Mouse (Mus musculus) intestine, embryonic 14.5 days (tissue): ENCODE measurements at regions not wholly inside any gene's neighbourhood (a gene's known extent, or its start where the extent isn't known, plus 50 kb on each side); places are given as distances from the start of the nearest gene placed in this dataset.

ENCODE experiments used
- ATAC-seq: fragments of 200-750 bp; cut with Nextera tagmentation; replicated peaks from 2 replicates; pipeline ENCODE4 v1.8.0; 2017; ENCODE audit warnings: low read depth, moderate number of reproducible peaks, moderate TSS enrichment, moderate library complexity; ENCODE audit not compliant: low FRiP score, low TSS enrichment
- DNase-seq: peaks from one replicate; pipeline ENCODE4 v3.0.0-alpha.2; 2018; ENCODE audit warnings: low spot score
- H3K27ac ChIP-seq: fragments of 300-500 bp; sonication (generic); 2 replicates; pipeline ENCODE4 v1.5.1; 2014; ENCODE audit warnings: low read depth, mild to moderate bottlenecking, control low read depth
- H3K27me3 ChIP-seq: fragments of 300-500 bp; sonication (generic); replicated peaks from 2 replicates; pipeline ENCODE4 v1.6.1; 2014; ENCODE audit warnings: low read length, control low read depth; ENCODE audit not compliant: control insufficient read depth, insufficient read depth
- H3K36me3 ChIP-seq: fragments of 300-500 bp; sonication (generic); 2 replicates; pipeline ENCODE4 v1.6.1; 2014; ENCODE audit warnings: low read length, control low read depth; ENCODE audit not compliant: control insufficient read depth, insufficient read depth
- H3K4me1 ChIP-seq: fragments of 300-500 bp; sonication (generic); replicated peaks from 2 replicates; pipeline ENCODE4 v1.6.1; 2014; ENCODE audit warnings: low read length, control low read depth, mixed read lengths; ENCODE audit not compliant: control insufficient read depth, insufficient read depth
- H3K4me2 ChIP-seq: fragments of 300-500 bp; sonication (generic); 2 replicates; pipeline ENCODE4 v1.6.1; 2014; ENCODE audit warnings: low read length
- H3K4me3 ChIP-seq: fragments of 300-500 bp; sonication (generic); 2 replicates; pipeline ENCODE4 v1.5.1; 2014; ENCODE audit warnings: low read depth, low read length, control low read depth, mixed read lengths
- H3K9ac ChIP-seq: fragments of 300-500 bp; sonication (generic); 2 replicates; pipeline ENCODE4 v1.6.1; 2014; ENCODE audit warnings: mild to moderate bottlenecking, low read length
- H3K9me3 ChIP-seq: fragments of 300-500 bp; sonication (generic); 2 replicates; pipeline ENCODE4 v1.6.1; 2016; ENCODE audit warnings: low read length, control low read depth; ENCODE audit not compliant: control insufficient read depth
- WGBS: fragments of 180-500 bp; shearing (Covaris S2); extraction: QIAGEN DNeasy Blood & Tissue Kit; methylation state at CpG from one replicate; pipeline ENCODE4 v1.1.7; 2014; 5-methylcytosine and 5-hydroxymethylcytosine counted together

- H3K27ac ChIP-seq = no peak overlapping the region
- no peak overlapping the region for H3K4me3 ChIP-seq
- no peaks in the 10 kb centered on the region for H3K36me3 ChIP-seq
- WGBS = 75% methylated on average over 13 of the region's 13 CpGs
- DNase-seq = no peak
- H3K9ac ChIP-seq = no peak overlapping the region
- peaks cover 7% of the 10 kb centered on the region; the same call in 1 of the 2 replicates for H3K4me1 ChIP-seq
- no peaks in the 10 kb centered on the region for H3K27me3 ChIP-seq
- no peaks in the 10 kb centered on the region for H3K9me3 ChIP-seq
- no peak for ATAC-seq
- no peak overlapping the region for H3K4me2 ChIP-seq
These were observed 172.4 kb downstream of the Ktn1 start for GRCm38 (mm10) chr14:47820571-47821143.

GRCm38 (mm10) chr14:47823182-47823581 is 174.9 kb downstream of the Ktn1 start:
- Histone ChIP-seq H3K9me3 (no peaks in the 10 kb centered on the region), H3K36me3 (no peaks in the 10 kb centered on the region), H3K27ac (no peak overlapping the region; the same call in 1 of the 2 replicates), H3K4me2 (no peak overlapping the region), H3K27me3 (no peaks in the 10 kb centered on the region), H3K4me3 (no peak overlapping the region), H3K4me1 (peaks cover 15% of the 10 kb centered on the region; the same call in 1 of the 2 replicates), H3K9ac (no peak overlapping the region)
- 27% methylated on average over 9 of the region's 9 CpGs for WGBS
- DNase-seq (no peak), ATAC-seq (no peak)

- 67% methylated on average over 8 of the region's 8 CpGs for WGBS
- Histone ChIP-seq H3K4me1 (peaks cover 15% of the 10 kb centered on the region; the same call in 1 of the 2 replicates), H3K4me3 (no peak overlapping the region), H3K36me3 (no peaks in the 10 kb centered on the region), H3K27ac (no peak overlapping the region; the same call in 1 of the 2 replicates), H3K9ac (no peak overlapping the region), H3K27me3 (no peaks in the 10 kb centered on the region), H3K9me3 (no peaks in the 10 kb centered on the region), H3K4me2 (no peak overlapping the region)
- DNase-seq (no peak), ATAC-seq (no peak)
These were observed 175.4 kb downstream of the Ktn1 start for GRCm38 (mm10) chr14:47823696-47824095.

GRCm38 (mm10) chr14:47825446-47825956 is 177.3 kb downstream of the Ktn1 start:
- Histone ChIP-seq H3K36me3 (no peaks in the 10 kb centered on the region), H3K9ac (no peak overlapping the region), H3K4me3 (no peak overlapping the region), H3K9me3 (no peaks in the 10 kb centered on the region), H3K4me2 (no peak overlapping the region), H3K4me1 (peaks cover 15% of the 10 kb centered on the region; the same call in 1 of the 2 replicates), H3K27me3 (no peaks in the 10 kb centered on the region), H3K27ac (no peak overlapping the region)
- no peak for ATAC-seq
- DNase-seq = no peak
- 76% methylated on average over 3 of the region's 3 CpGs for WGBS

- 46% methylated on average over 4 of the region's 4 CpGs for WGBS
- peaks cover 15% of the 10 kb centered on the region; the same call in 1 of the 2 replicates for H3K4me1 ChIP-seq
- no peaks in the 10 kb centered on the region for H3K27me3 ChIP-seq
- H3K4me3 ChIP-seq = no peak overlapping the region
- peak overlapping the region; percentile 6 for H3K27ac ChIP-seq
- no peaks in the 10 kb centered on the region for H3K36me3 ChIP-seq
- no peaks in the 10 kb centered on the region for H3K9me3 ChIP-seq
- no peak overlapping the region for H3K4me2 ChIP-seq
- DNase-seq (no peak), ATAC-seq (no peak)
- no peak overlapping the region for H3K9ac ChIP-seq
These were observed 178.3 kb downstream of the Ktn1 start for GRCm38 (mm10) chr14:47826545-47826944.

- H3K27ac ChIP-seq = no peak overlapping the region
- peaks cover 15% of the 10 kb centered on the region; the same call in 1 of the 2 replicates for H3K4me1 ChIP-seq
- H3K9me3 ChIP-seq = no peaks in the 10 kb centered on the region
- H3K4me2 ChIP-seq = no peak overlapping the region
- WGBS = 80% methylated on average over 2 of the region's 2 CpGs
- H3K4me3 ChIP-seq = no peak overlapping the region
- DNase-seq = no peak
- H3K9ac ChIP-seq = no peak overlapping the region
- H3K27me3 ChIP-seq = no peaks in the 10 kb centered on the region
- H3K36me3 ChIP-seq = no peaks in the 10 kb centered on the region
- ATAC-seq = no peak
These were observed 179.4 kb downstream of the Ktn1 start for GRCm38 (mm10) chr14:47827623-47828022.

- H3K9ac ChIP-seq = no peak overlapping the region
These were observed 185.4 kb downstream of the Ktn1 start for GRCm38 (mm10) chr14:47833696-47834095.

GRCm38 (mm10) chr14:47835408-47835807 is 187.2 kb downstream of the Ktn1 start:
- 79% methylated on average over 4 of the region's 4 CpGs for WGBS
- Histone ChIP-seq H3K4me1 (no peaks in the 10 kb centered on the region), H3K9ac (no peak overlapping the region), H3K4me2 (no peak overlapping the region), H3K27ac (no peak overlapping the region), H3K4me3 (no peak overlapping the region), H3K27me3 (no peaks in the 10 kb centered on the region), H3K9me3 (no peaks in the 10 kb centered on the region), H3K36me3 (no peaks in the 10 kb centered on the region)
- DNase-seq = no peak
- ATAC-seq = no peak

More at GRCm38 (mm10) chr14:47833696-47834095, 185.4 kb downstream of the Ktn1 start:
- no peak overlapping the region for H3K4me3 ChIP-seq
- no peaks in the 10 kb centered on the region for H3K9me3 ChIP-seq
- H3K36me3 ChIP-seq = no peaks in the 10 kb centered on the region
- no peak overlapping the region for H3K4me2 ChIP-seq
- DNase-seq (no peak), ATAC-seq (no peak)
- WGBS = 86% methylated on average over 10 of the region's 10 CpGs
- no peak overlapping the region for H3K27ac ChIP-seq
- no peaks in the 10 kb centered on the region for H3K27me3 ChIP-seq
- no peaks in the 10 kb centered on the region for H3K4me1 ChIP-seq
